Mouse (Mus musculus) embryonic fibroblast, embryonic 13.5 days (primary cell): Measurements from ENCODE around the gene Cd86.

Source experiments
- CTCF ChIP-seq: IDR thresholded peaks from 2 replicates; pipeline ENCODE4 v1.5.1; 2011; ENCODE audit warnings: mild to moderate bottlenecking, control low read depth, low read length, moderate library complexity, borderline replicate concordance; ENCODE audit not compliant: insufficient read depth
- POLR2A ChIP-seq: IDR thresholded peaks from 2 replicates; pipeline ENCODE4 v1.6.1; 2011; ENCODE audit warnings: low read depth, mild to moderate bottlenecking, control low read depth, low read length, moderate library complexity

GRCm38 (mm10) chr16:36651174-36651766 lies 14.6 kb downstream of the Cd86 start:
- TF ChIP-seq CTCF, result no peak
- no peak for TF ChIP-seq POLR2A
